Mouse (Mus musculus) heart, embryonic 15.5 days (tissue): ENCODE results near the gene Rab21. TPM values are rescaled to one million over a fixed set of nuclear protein-coding genes. Genes with fewer than 3 reads are reported as not detected.

Source experiments
- ATAC-seq: fragments of 200-750 bp; cut with Nextera tagmentation; replicated peaks from 2 replicates; pipeline ENCODE4 v1.8.0; 2017; ENCODE audit warnings: low read depth, moderate TSS enrichment; ENCODE audit not compliant: insufficient number of reproducible peaks, insufficient read depth, low FRiP score
- H3K27ac ChIP-seq: fragments of 300-500 bp; sonication (generic); 2 replicates; pipeline ENCODE4 v1.5.1; 2015; ENCODE audit warnings: mild to moderate bottlenecking, inconsistent platforms
- H3K27me3 ChIP-seq: fragments of 300-500 bp; sonication (generic); 2 replicates; pipeline ENCODE4 v1.6.1; 2015; ENCODE audit warnings: inconsistent platforms
- H3K36me3 ChIP-seq: fragments of 300-500 bp; sonication (generic); 2 replicates; pipeline ENCODE4 v1.6.1; 2015; ENCODE audit warnings: mild to moderate bottlenecking, inconsistent platforms
- H3K4me1 ChIP-seq: fragments of 300-500 bp; sonication (generic); replicated peaks from 2 replicates; pipeline ENCODE4 v1.6.1; 2015; ENCODE audit warnings: inconsistent platforms
- H3K4me2 ChIP-seq: fragments of 300-500 bp; sonication (generic); 2 replicates; pipeline ENCODE4 v1.6.1; 2015; ENCODE audit warnings: inconsistent platforms, mild to moderate bottlenecking, moderate library complexity
- H3K4me3 ChIP-seq: fragments of 300-500 bp; sonication (generic); 2 replicates; pipeline ENCODE4 v1.5.1; 2015; ENCODE audit warnings: mild to moderate bottlenecking, inconsistent platforms
- H3K9ac ChIP-seq: fragments of 300-500 bp; sonication (generic); 2 replicates; pipeline ENCODE4 v1.6.1; 2015; ENCODE audit warnings: mild to moderate bottlenecking, inconsistent platforms
- H3K9me3 ChIP-seq: fragments of 300-500 bp; sonication (generic); replicated peaks from 2 replicates; pipeline ENCODE4 v1.6.1; 2016; ENCODE audit warnings: inconsistent platforms
- WGBS: fragments of 180-500 bp; shearing (Covaris S2); methylation state at CpG from one replicate; pipeline ENCODE4 v1.1.7; 2015; ENCODE audit warnings: mixed read lengths; 5-methylcytosine and 5-hydroxymethylcytosine counted together
- polyA plus RNA-seq: library from polyadenylated mRNA; unstranded; fragments of >200 nt; fragmentation: Nextera tagmentation; extraction: Ambion mirVana; gene quantifications from 2 replicates; pipeline ENCODE4 v1.2.1, GENCODE M21; 2015

The Rab21 gene
- polyA plus RNA-seq, 1 experiment from 2014 or later, result 12.1 TPM

DNA sequence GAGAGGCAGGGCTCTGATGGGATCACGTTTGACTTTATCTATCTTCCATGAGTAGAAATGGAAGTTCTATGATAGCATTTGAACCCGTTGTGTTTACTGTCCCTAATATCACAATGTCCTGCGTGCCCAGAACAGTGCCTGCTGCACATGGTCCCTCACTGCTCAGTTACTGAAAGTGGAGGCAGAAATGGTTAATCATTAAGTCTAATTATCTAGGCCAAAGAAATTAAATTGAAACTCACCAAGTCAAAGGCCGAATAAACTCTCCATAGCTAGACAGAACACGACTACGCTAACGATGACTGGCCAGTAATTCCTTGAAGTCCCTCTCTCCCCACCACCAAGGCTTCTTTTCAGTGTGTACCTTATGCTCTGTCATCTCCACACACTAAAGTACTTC, 34.1 kb upstream of the Rab21 start:
- WGBS, result 83% methylated on average over 7 of the region's 7 CpGs
- Histone ChIP-seq H3K4me1 (no peaks in the 10 kb centered on the region), H3K27ac (no peak overlapping the region), H3K4me2 (no peak overlapping the region), H3K36me3 (0 out of 2 replicates have a peak, but pooled peaks cover 5% of the 10 kb centered on the region), H3K9me3 (no peaks in the 10 kb centered on the region), H3K9ac (no peak overlapping the region), H3K27me3 (no peaks in the 10 kb centered on the region), H3K4me3 (no peak overlapping the region)
- no peak for ATAC-seq

DNA sequence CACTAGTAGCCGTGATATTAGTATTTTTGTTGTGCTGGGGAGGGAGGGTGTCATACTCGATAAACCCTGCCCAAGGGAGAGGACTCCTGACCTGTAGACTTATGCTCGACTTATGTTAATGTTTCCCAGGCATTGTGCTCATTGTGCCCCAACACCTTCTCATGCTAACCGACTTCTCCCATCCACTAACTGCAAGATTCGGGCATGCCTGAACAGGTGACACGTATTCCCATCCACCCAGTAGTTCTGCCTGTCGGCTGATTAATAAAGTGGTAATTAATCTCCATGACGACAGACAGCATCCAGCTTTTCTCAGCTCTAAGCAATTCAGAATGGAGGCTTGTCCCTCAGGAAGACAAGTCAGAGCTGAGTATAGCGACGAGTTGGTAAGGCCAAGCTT, 33.6 kb upstream of the Rab21 start:
- Histone ChIP-seq H3K36me3 (0 out of 2 replicates have a peak, but pooled peaks cover 5% of the 10 kb centered on the region), H3K4me3 (no peak overlapping the region), H3K27me3 (no peaks in the 10 kb centered on the region), H3K4me2 (no peak overlapping the region), H3K9me3 (no peaks in the 10 kb centered on the region), H3K4me1 (no peaks in the 10 kb centered on the region), H3K9ac (no peak overlapping the region), H3K27ac (no peak overlapping the region)
- 75% methylated on average over 10 of the region's 10 CpGs for whole genome bisulfite sequencing
- no peak for ATAC-seq

DNA sequence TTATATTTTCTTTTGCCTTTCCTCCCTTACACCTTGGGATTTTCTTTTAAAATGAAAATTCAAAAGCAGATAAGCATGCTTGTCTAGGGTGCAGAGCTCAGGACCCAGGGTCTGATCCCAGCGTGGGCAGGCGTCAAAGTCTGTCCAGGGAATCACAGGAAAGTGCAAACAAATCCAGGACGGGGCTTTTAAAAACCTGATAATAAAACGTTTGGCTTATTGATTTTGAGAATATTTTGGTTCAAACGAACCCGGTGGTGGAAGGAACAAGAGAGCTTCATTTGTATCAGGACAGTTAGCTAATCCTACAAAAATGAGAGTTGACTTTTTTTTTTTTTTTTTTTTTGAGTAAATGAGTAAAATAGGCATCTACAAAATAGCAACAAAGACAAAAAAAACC, 32.7 kb upstream of the Rab21 start:
- Histone ChIP-seq H3K27me3 (no peaks in the 10 kb centered on the region), H3K4me3 (no peak overlapping the region), H3K4me2 (no peak overlapping the region), H3K4me1 (no peaks in the 10 kb centered on the region), H3K27ac (no peak overlapping the region), H3K36me3 (peaks cover 7% of the 10 kb centered on the region; the same call in 1 of the 2 replicates), H3K9ac (no peak overlapping the region), H3K9me3 (no peaks in the 10 kb centered on the region)
- WGBS, result 72% methylated on average over 6 of the region's 6 CpGs
- ATAC-seq, result no peak

DNA sequence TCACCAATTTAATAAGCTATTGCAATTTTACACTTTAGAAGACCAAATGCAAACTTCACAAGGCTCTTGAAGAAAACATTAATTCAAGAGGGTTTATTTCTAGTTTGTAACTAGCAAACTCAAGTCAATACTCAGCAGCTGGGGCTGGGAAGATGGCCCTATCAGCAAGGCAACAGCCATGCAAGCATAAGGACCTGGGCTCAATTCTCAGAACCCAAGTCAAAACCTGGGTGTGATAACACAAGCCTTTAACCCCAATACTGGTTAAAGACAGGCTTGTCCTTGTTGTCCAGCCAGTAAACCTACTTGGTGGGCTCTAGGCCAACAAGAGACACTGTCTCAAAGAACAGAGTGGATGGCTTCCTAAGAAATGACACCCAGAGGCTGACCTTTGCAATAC, 31.1 kb upstream of the Rab21 start:
- Histone ChIP-seq H3K9ac (no peak overlapping the region), H3K4me2 (no peak overlapping the region), H3K4me1 (no peaks in the 10 kb centered on the region), H3K27me3 (no peaks in the 10 kb centered on the region), H3K27ac (no peak overlapping the region), H3K36me3 (peaks cover 17% of the 10 kb centered on the region), H3K4me3 (no peak overlapping the region), H3K9me3 (no peaks in the 10 kb centered on the region)
- no peak for ATAC-seq

DNA sequence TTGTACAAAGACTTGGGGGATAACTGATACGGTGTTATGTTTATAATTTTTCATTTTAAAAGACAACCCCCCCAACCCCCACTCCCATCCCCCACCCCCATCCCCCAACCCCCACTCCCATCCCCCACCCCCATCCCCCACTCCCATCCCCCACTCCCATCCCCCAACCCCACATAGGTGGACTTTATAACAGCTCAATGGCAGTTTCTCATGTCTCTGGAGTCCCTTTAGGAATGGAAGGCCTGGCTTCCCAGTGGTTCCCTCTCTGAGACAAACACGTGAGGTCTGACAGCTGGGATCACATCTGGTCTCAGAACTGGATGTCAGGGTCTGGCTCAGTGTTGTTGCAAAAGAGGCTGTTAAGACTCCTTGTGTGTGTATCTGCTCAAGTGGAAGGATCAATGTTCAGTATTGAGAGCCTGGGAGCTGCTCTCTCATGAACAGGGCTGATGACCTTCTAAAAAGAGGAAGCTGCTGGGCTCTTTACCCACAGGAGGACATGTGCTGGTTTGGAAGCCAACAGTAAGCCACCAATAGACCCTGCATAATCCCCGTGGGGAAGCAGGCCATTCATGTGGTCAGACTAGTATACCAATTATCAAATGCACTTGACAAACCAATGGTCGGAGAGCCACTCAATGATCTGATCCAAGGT, 27.5 kb upstream of the Rab21 start:
- Histone ChIP-seq H3K36me3 (peaks cover 17% of the 10 kb centered on the region), H3K4me2 (no peak overlapping the region), H3K4me3 (no peak overlapping the region), H3K27ac (no peak overlapping the region), H3K9me3 (no peaks in the 10 kb centered on the region), H3K9ac (no peak overlapping the region), H3K4me1 (no peaks in the 10 kb centered on the region), H3K27me3 (no peaks in the 10 kb centered on the region)
- 85% methylated on average over 4 of the region's 4 CpGs for WGBS
- ATAC-seq, result no peak

DNA sequence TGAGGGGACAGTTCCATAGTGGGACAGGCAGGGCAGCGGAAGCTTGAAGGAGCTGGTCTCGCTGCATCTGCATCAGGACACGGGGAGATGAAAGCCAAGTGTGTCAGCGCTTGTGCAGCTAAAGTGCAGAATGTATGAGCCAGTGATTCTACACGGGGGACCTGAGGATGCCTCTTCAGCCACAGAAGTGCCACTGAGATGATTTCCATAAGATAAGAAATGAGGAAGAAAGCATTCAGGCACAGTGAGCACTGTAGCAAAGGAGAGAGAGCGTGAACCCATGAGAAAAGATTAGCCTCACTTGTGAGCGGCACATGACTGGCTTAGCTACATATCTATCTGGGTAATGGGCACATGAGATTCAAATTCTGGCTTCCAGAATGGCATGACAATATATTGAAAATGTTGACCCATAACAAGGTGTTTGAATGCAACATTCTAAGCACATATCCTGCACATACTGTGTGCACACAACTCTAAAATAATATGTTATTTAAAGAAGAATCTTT, 24.5 kb upstream of the Rab21 start:
- Histone ChIP-seq H3K4me2 (no peak overlapping the region), H3K4me1 (no peaks in the 10 kb centered on the region), H3K4me3 (no peak overlapping the region), H3K9me3 (no peaks in the 10 kb centered on the region), H3K27me3 (no peaks in the 10 kb centered on the region), H3K9ac (no peak overlapping the region), H3K27ac (no peak overlapping the region), H3K36me3 (peaks cover 12% of the 10 kb centered on the region)
- no peak for ATAC-seq
- 81% methylated on average over 7 of the region's 7 CpGs for WGBS

DNA sequence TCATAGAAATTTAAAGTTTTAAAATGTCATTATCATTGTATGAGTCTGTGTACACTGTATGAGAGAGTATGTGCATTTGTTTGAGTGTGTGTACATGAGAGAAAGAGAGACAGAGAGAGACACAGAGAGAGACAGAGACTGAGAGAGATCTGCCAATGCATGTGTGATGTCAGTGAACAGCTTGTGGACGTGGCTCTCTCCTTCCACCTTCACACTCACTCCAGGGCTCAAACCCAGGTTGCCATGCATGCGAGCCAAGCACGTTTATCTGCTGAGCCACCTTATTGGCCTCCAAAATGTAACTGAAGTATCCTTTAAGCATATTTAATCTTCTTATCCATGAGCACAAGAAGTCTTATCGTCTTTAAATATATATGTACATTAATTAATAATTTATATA, 21.5 kb upstream of the Rab21 start:
- Histone ChIP-seq H3K4me1 (no peaks in the 10 kb centered on the region; the same call in 1 of the 2 replicates), H3K27me3 (no peaks in the 10 kb centered on the region), H3K4me2 (no peak overlapping the region), H3K9me3 (no peaks in the 10 kb centered on the region), H3K36me3 (peaks cover 3% of the 10 kb centered on the region; the same call in 1 of the 2 replicates), H3K4me3 (no peak overlapping the region), H3K27ac (no peak overlapping the region), H3K9ac (no peak overlapping the region)
- ATAC-seq, result no peak
- WGBS, result 79% methylated on average over 4 of the region's 4 CpGs

DNA sequence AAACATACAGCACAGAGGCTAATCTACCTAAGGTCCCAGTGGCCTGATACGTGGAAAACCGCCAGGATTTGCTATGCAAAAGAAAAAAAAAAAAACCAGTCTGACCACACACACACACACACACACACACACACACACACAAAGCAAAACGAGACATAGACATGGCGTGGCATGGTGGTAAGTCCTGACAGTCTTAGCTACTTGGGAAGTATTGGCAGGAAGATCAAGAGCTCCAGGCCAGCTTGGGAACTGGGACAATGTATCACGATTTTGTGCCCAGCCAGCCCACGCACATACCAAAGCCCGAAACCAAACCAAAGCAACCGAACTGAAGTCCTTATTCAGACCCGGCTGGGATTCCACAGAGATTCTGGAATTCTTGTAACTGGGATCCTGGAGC, 18.1 kb upstream of the Rab21 start:
- H3K27ac ChIP-seq, result no peak overlapping the region
- no peak overlapping the region for H3K4me3 ChIP-seq

DNA sequence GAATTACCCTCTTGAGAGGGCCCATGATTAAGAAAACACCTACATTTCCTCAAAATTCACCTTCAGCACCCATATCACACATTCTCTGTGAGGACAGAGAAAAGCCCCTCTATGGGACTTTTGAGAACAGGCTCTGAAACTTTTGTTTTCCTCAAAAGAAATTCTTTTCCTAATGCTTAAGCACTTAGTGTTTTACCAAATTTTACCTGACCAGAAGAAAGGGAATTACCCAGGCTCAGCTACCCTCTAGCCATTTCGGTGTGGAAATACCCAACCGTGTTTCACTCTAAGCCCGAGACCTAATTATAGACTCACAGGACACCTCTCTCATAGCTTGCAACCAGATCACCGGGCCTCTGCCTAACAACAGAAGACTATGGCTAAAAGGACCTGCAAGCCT, 17.6 kb upstream of the Rab21 start:
- Histone ChIP-seq H3K4me3 (no peak overlapping the region), H3K36me3 (no peaks in the 10 kb centered on the region), H3K4me1 (no peaks in the 10 kb centered on the region; the same call in 1 of the 2 replicates), H3K9ac (no peak overlapping the region), H3K27me3 (no peaks in the 10 kb centered on the region), H3K9me3 (no peaks in the 10 kb centered on the region), H3K27ac (no peak overlapping the region), H3K4me2 (no peak overlapping the region)
- no peak for ATAC-seq
- 57% methylated on average over 4 of the region's 4 CpGs for WGBS

More for the DNA sequence above, 18.1 kb upstream of the Rab21 start:
- Histone ChIP-seq H3K4me1 (no peaks in the 10 kb centered on the region; the same call in 1 of the 2 replicates), H3K9ac (no peak overlapping the region), H3K9me3 (no peaks in the 10 kb centered on the region), H3K27me3 (no peaks in the 10 kb centered on the region), H3K4me2 (no peak overlapping the region), H3K36me3 (no peaks in the 10 kb centered on the region)
- 64% methylated on average over 9 of the region's 9 CpGs for WGBS
- no peak for ATAC-seq

DNA sequence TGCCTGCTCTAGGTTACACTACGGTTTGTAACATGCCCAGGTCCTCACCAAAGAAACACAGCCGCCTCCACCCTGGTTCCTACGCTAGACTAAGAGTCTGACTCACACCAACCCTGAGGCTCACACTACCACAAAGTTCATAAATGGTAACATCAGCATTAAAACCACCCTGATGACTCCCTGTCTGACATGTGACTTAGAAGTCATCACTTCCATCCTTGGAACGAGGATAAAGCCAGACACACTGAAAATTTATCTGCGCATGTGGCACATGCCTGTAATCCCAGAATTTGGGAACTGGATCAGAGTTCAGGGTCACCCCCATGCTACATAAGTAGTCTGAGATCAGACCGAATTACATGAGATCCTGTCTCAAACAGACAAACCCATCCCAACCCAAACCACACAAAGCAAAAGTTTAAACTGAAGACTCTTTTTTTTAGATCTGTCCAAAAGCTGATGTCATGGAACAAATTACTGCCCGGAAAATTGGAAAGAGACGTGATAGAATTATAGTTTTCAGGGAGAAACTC, 17.1 kb upstream of the Rab21 start:
- no peak overlapping the region for H3K4me2 ChIP-seq
- no peak overlapping the region for H3K4me3 ChIP-seq
- H3K9ac ChIP-seq, result no peak overlapping the region
- H3K27ac ChIP-seq, result no peak overlapping the region
- WGBS, result 69% methylated on average over 8 of the region's 8 CpGs
- no peaks in the 10 kb centered on the region for H3K9me3 ChIP-seq
- no peaks in the 10 kb centered on the region for H3K36me3 ChIP-seq
- H3K27me3 ChIP-seq, result no peaks in the 10 kb centered on the region
- no peak for ATAC-seq
- no peaks in the 10 kb centered on the region; the same call in 1 of the 2 replicates for H3K4me1 ChIP-seq

DNA sequence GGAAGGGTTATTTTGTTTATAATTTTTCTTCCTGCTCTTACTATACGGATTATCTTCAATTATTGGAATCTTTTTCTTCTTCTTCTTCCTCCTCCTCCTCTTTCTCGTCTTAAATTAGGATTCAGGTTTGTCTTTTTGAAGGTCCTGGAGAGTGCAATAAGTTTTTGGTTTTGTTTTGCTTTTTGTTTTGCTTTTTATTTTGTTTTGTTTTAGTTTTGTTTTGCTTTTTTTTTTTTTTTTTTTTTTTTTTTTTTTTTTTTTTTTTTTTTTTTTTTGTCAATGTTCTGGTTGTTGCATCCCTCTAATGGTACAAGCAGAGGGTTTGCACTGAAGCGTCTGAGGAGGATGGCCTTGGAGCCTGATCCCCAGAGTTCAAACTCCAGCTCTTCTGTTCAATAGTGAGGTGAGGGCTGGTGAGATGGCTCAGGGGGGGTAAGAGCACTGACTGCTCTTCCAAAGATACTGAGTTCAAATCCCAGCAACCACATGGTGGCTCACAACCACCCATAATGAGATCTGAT, 13.7 kb upstream of the Rab21 start:
- ATAC-seq, result no peak
- Histone ChIP-seq H3K4me1 (no peaks in the 10 kb centered on the region; the same call in 1 of the 2 replicates), H3K4me3 (no peak overlapping the region), H3K27me3 (no peaks in the 10 kb centered on the region), H3K27ac (no peak overlapping the region), H3K9ac (no peak overlapping the region), H3K36me3 (no peaks in the 10 kb centered on the region), H3K9me3 (no peaks in the 10 kb centered on the region), H3K4me2 (no peak overlapping the region)
- 72% methylated on average over 3 of the region's 3 CpGs for WGBS

DNA sequence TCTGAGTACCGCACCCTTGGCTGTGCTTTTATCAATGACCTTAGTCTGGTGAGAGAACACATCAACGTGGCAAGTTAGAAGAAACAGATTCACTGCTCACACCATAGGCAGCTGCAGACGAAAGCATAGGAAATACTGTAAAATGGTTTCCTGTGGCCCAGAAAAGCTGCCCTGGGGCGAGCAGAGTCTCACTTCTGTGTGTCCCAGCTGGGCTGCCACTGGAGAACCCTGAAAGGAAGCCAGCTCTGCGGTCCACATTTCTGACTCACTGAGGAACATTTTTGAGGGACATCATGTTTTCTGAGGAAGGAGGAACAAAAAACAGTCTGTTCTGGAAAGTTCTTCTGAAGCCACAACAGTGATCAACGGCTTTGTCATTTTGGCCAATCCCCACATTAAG, 13.1 kb upstream of the Rab21 start:
- no peaks in the 10 kb centered on the region for H3K9me3 ChIP-seq
- H3K27me3 ChIP-seq, result no peaks in the 10 kb centered on the region
- 50% methylated on average over 6 of the region's 6 CpGs for WGBS
- no peaks in the 10 kb centered on the region; the same call in 1 of the 2 replicates for H3K4me1 ChIP-seq
- H3K4me3 ChIP-seq, result no peak overlapping the region
- no peak for ATAC-seq
- H3K4me2 ChIP-seq, result no peak overlapping the region
- H3K9ac ChIP-seq, result no peak overlapping the region
- no peaks in the 10 kb centered on the region for H3K36me3 ChIP-seq
- H3K27ac ChIP-seq, result no peak overlapping the region
